Mouse (Mus musculus): ENCODE measurements around the gene Epn2. TPM values are rescaled to one million over a fixed set of nuclear protein-coding genes. Genes with fewer than 3 reads are reported as not detected.

Gene Epn2
- total and polyA plus RNA-seq, 3 experiments: 18.2 to 29.5 (median 20.6) TPM

- no peak for DNase-seq
Observed at GRCm38 (mm10) chr11:61489874-61490273, 89.6 kb downstream of the Epn2 start.

- DNase-seq: no peak
Observed at GRCm38 (mm10) chr11:61489085-61489484, 90.4 kb downstream of the Epn2 start.

GRCm38 (mm10) chr11:61487936-61488335, 91.6 kb downstream of the Epn2 start:
- no peak for DNase-seq

- peak; percentile 50 for DNase-seq
Observed at GRCm38 (mm10) chr11:61487401-61487800, 92.1 kb downstream of the Epn2 start.

GRCm38 (mm10) chr11:61486458-61487219, 92.8 kb downstream of the Epn2 start:
- no peak for DNase-seq

- DNase-seq: no peak
Observed at GRCm38 (mm10) chr11:61485541-61486457, 93.7 kb downstream of the Epn2 start.

- no peak for DNase-seq
Observed at GRCm38 (mm10) chr11:61484613-61485540, 94.6 kb downstream of the Epn2 start, which contains the start of gene Mfap4. Mfap4 (plus strand) TSS chr11:61485431.

GRCm38 (mm10) chr11:61484256-61484612, 95.3 kb downstream of the Epn2 start:
- no peak for DNase-seq

GRCm38 (mm10) chr11:61483226-61483845, 96.2 kb downstream of the Epn2 start:
- DNase-seq: no peak

- DNase-seq: no peak
Observed at GRCm38 (mm10) chr11:61481239-61482090, 98.0 kb downstream of the Epn2 start.

GRCm38 (mm10) chr11:61478788-61479187, 100.7 kb downstream of the Epn2 start:
- no peak for DNase-seq

- DNase-seq: no peak
Observed at GRCm38 (mm10) chr11:61477566-61478508, 101.7 kb downstream of the Epn2 start.

- no peak for DNase-seq
Observed at GRCm38 (mm10) chr11:61476786-61477382, 102.6 kb downstream of the Epn2 start.

- DNase-seq: no peak
Observed at GRCm38 (mm10) chr11:61473630-61474029, 105.9 kb downstream of the Epn2 start.

- no peak for DNase-seq
Observed at GRCm38 (mm10) chr11:61470880-61471279, 108.6 kb downstream of the Epn2 start.

- DNase-seq: no peak
Observed at GRCm38 (mm10) chr11:61469317-61469917, 110.1 kb downstream of the Epn2 start.

- no peak for DNase-seq
Observed at GRCm38 (mm10) chr11:61468534-61468933, 111.0 kb downstream of the Epn2 start.
